Comparison of ENCODE assay signal across 8 mouse cellular contexts in the genomic region with DNA sequence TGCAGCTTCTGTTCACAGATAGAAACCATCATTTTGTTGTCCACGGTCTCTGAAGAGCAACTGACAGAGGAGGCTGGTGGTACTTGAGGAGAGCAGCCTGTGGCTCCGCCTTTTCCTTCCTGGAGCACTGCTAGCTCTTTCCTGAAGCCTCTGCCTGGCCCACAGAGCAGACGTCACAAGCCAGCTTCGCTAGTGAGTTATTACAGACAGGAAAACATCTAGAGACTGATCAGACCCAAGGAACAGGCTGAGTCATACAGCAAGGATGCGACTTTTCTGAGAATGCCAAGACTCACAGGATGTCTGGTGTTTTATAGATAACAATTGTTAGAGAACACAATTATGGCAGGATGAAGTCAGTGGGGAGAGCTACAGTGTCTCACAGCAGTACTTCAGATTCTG. TPM values are rescaled to one million over a fixed set of nuclear protein-coding genes. Genes with fewer than 3 reads are reported as not detected.
DNase-seq lines count a peak whose midpoint lies in the region; ATAC-seq and TF ChIP-seq lines count a peak whose summit lies in the region.

A gene (minus strand): TSS at position 72 of the 402 bp plus-strand sequence.
A gene (minus strand): TSS at position 126 of the 402 bp plus-strand sequence.

- peak; percentile 97 for ATAC-seq in lung, postnatal 0 days
- ATAC-seq in hindbrain, embryonic 16.5 days = no peak

- no peak within 1 kb of the TSS for H3K9ac ChIP-seq in lung, postnatal 0 days (replicated peaks; ENCODE audit: low read depth)
- no peak within 1 kb of the TSS for H3K9ac ChIP-seq in hindbrain, embryonic 16.5 days (ENCODE audit: low read depth, low read length)

- H3K36me3 ChIP-seq in lung, postnatal 0 days (ENCODE audit: insufficient read depth, low read length) = no peaks in the 10 kb centered on the region
- H3K36me3 ChIP-seq in hindbrain, embryonic 16.5 days (ENCODE audit: control insufficient read depth, insufficient read depth, low read length) = no peaks in the 10 kb centered on the region

- no peaks in the 10 kb centered on the region for H3K4me1 ChIP-seq in lung, postnatal 0 days (ENCODE audit: insufficient read depth, low read depth, low read length)
- H3K4me1 ChIP-seq in hindbrain, embryonic 16.5 days (ENCODE audit: control insufficient read depth, insufficient read depth, low read depth, low read length) = no peaks in the 10 kb centered on the region

- peak; percentile 100 for TF ChIP-seq EP300 in lung, postnatal 0 days (IDR thresholded peaks at IDR 0.05)

- peak; percentile 25 for DNase-seq in gastrocnemius, adult 2 months
- no peak for DNase-seq in gastrocnemius, postnatal 4 days (ENCODE audit: low spot score in 2 of 2)
- DNase-seq in embryo, embryonic 9.5 days (ENCODE audit: extremely low spot score) = peak; percentile 1
- peak; percentile 78 for DNase-seq in kidney, adult 11 months
- peak; percentile 74 for DNase-seq in lung, postnatal 0 days (ENCODE audit: low spot score)
- no peak for DNase-seq in left cerebral cortex, postnatal 36 days (ENCODE audit: low spot score in 2 of 2)
- DNase-seq in cerebellum, postnatal 10 days = no peak

- intact Hi-C loops in gastrocnemius, adult 2 months (cut with DNase I) = loop anchor here (1.0 kb wide), 1 partner anchor 39 kb away; a partner anchor contains a TSS
- intact Hi-C loops in left cerebral cortex, postnatal 36 days (cut with DNase I) = no loop called here

- H3K4me3 ChIP-seq in gastrocnemius, adult 2 months = peak within 1 kb of the TSS; percentile 59
- no peak within 1 kb of the TSS for H3K4me3 ChIP-seq in lung, postnatal 0 days (ENCODE audit: low read depth, low read length)
- H3K4me3 ChIP-seq in hindbrain, embryonic 16.5 days (ENCODE audit: low read length) = no peak within 1 kb of the TSS

- WGBS in lung, postnatal 0 days = 35% methylated on average over 5 of the region's 5 CpGs
- 76% methylated on average over 5 of the region's 5 CpGs for WGBS in hindbrain, embryonic 16.5 days

- no peaks in the 10 kb centered on the region for H3K27me3 ChIP-seq in lung, postnatal 0 days (replicated peaks; ENCODE audit: insufficient read depth, low read length)
- H3K27me3 ChIP-seq in hindbrain, embryonic 16.5 days (replicated peaks; ENCODE audit: control insufficient read depth, insufficient read depth, low read length) = no peaks in the 10 kb centered on the region

- no peak within 1 kb of the TSS for H3K4me2 ChIP-seq in lung, postnatal 0 days (replicated peaks; ENCODE audit: low read depth, low read length)
- no peak within 1 kb of the TSS for H3K4me2 ChIP-seq in hindbrain, embryonic 16.5 days (ENCODE audit: low read length)

- H3K27ac ChIP-seq in gastrocnemius, adult 2 months = peak within 1 kb of the TSS; percentile 80
- peak within 1 kb of the TSS; percentile 16; the same call in 1 of the 2 replicates for H3K27ac ChIP-seq in lung, postnatal 0 days (ENCODE audit: low read length)
- H3K27ac ChIP-seq in hindbrain, embryonic 16.5 days (ENCODE audit: low read depth, low read length) = no peak within 1 kb of the TSS

- TF ChIP-seq CTCF in gastrocnemius, adult 2 months (IDR thresholded peaks at IDR 0.05) = no peak
- TF ChIP-seq CTCF in lung, postnatal 0 days (IDR thresholded peaks at IDR 0.05) = no peak

- H3K9me3 ChIP-seq in lung, postnatal 0 days (ENCODE audit: low read length) = no peaks in the 10 kb centered on the region
- H3K9me3 ChIP-seq in hindbrain, embryonic 16.5 days (ENCODE audit: control insufficient read depth, low read length) = peaks cover 2% of the 10 kb centered on the region; the same call in 1 of the 2 replicates

RNA-seq across cellular contexts. Expression of the first gene that starts in this region (rescaled TPM):
- 1 to 10 TPM in 1 of 2 experiments, not detected in 1; 4.7 TPM for total RNA-seq in gastrocnemius, adult 2 months (2021)
- total RNA-seq in gastrocnemius, postnatal 4 days (2021) = 1 to 10 TPM; 2.0 to 2.3 TPM
- polyA plus RNA-seq in lung, postnatal 0 days (2015; fragmentation: Nextera tagmentation; extraction: Ambion mirVana) = 7.5 and 10.6 TPM in 2 replicates
- 1 to 10 TPM in 1 of 2 experiments, not detected in 1; 1.8 TPM for total RNA-seq in left cerebral cortex, postnatal 36 days (2021)
- 0.65 and 1.3 TPM in 2 replicates for polyA plus RNA-seq in hindbrain, embryonic 16.5 days (2015; fragmentation: Nextera tagmentation; extraction: Ambion mirVana)

RNA-seq across cellular contexts. Expression of the second gene that starts in this region (rescaled TPM):
- total RNA-seq in gastrocnemius, adult 2 months (2021) = 10 to 100 TPM; 29.3 to 29.6 TPM
- 10 to 100 TPM; 28.7 to 31.3 TPM for total RNA-seq in gastrocnemius, postnatal 4 days (2021)
- polyA plus RNA-seq in lung, postnatal 0 days (2015; fragmentation: Nextera tagmentation; extraction: Ambion mirVana) = 288 and 434 TPM in 2 replicates
- total RNA-seq in left cerebral cortex, postnatal 36 days (2021) = 10 to 100 TPM; 18.6 to 20.2 TPM
- polyA plus RNA-seq in hindbrain, embryonic 16.5 days (2015; fragmentation: Nextera tagmentation; extraction: Ambion mirVana) = 18.7 and 26.9 TPM in 2 replicates

Comparison
In these comparisons a context has a peak if more than half of its experiments do, and no peak if none do; other contexts are left out.
1. RNA of the second gene that starts in this region (polyA plus RNA-seq): 288 to 434 TPM in lung, postnatal 0 days; 18.7 to 26.9 TPM in hindbrain, embryonic 16.5 days; every median in the first group is over 10 times any median in the second.
2. DNase-seq: peak in gastrocnemius, adult 2 months (single experiment), embryo, embryonic 9.5 days (single experiment), kidney, adult 11 months (single experiment) and lung, postnatal 0 days (single experiment); none in gastrocnemius, postnatal 4 days (0 of 2), left cerebral cortex, postnatal 36 days (0 of 2) and cerebellum, postnatal 10 days (0 of 2).